Mouse (Mus musculus) adrenal gland (tissue): Measurements from ENCODE around the gene Tuba1b.
"Not testable (repeated sequence)": the region's sequence is repeated elsewhere in the genome, so short reads cannot be mapped to it uniquely, and the experiment has no call there.

Experiments used
- intact Hi-C: fragments of 180-260 bp; cut with DNase I; formaldehyde crosslinking; loops from one replicate; pipeline ENCODE4 v1.15.1; 2025
- long read RNA-seq, 2 experiments: library from polyadenylated mRNA; unstranded; transcript quantifications; one replicate each; pipeline ENCODE4 v2.0.0; 2020; ENCODE audit warnings: borderline replicate concordance in 1 of 2; ENCODE audit not compliant: insufficient replicate concordance in 1 of 2

The Tuba1b gene
- long read RNA-seq, experiment 1, transcript Tuba1b-201 (4 exons, 1,743 nt): major isoform, 420 of 465 reads
- long read RNA-seq, experiment 1, partial matches to known transcripts: 43 of 465 reads
- long read RNA-seq, experiment 1, other reads (novel, unspliced or antisense): 1 of 465 reads
- long read RNA-seq, experiment 2, transcript Tuba1b-201 (4 exons, 1,743 nt): major isoform, 498 of 553 reads
- long read RNA-seq, experiment 2, partial matches to known transcripts: 53 of 553 reads
- long read RNA-seq, experiment 2, other reads (novel, unspliced or antisense): 2 of 553 reads

DNA sequence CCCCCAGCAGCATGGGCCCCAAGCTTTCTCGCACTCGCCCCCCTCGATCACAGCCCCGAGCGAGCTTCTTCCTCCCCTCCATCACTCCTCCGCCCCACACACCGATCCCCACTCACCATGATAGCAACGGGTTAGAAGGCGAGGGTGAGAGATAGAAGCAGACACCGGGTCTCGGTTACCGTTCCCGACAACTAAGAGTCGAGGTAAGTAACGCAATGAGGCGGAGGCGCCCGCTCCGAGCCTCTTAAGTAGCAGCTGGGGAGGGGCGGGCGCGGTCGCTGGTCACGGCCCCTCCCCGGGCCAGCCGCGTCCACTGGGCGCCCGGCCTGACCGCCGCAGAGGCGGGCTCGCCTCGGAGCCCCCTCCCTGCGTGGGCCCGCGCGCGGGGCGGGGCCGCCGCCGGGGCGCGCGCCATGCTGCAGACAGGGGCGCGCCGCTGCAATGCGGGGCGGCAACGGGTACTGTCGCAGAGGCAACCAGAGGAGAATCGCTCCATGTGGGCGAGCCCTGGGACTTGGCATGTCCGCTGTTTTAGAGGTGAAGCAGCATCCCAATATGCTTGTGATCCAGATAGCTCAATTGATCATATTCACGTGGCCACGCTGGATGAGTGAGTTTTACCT, at the start of gene Tuba1b:
Gene Tuba1b, minus strand, starts transcription at position 349 of the 623 bp plus-strand sequence.
- intact Hi-C loops: no loop called here

DNA sequence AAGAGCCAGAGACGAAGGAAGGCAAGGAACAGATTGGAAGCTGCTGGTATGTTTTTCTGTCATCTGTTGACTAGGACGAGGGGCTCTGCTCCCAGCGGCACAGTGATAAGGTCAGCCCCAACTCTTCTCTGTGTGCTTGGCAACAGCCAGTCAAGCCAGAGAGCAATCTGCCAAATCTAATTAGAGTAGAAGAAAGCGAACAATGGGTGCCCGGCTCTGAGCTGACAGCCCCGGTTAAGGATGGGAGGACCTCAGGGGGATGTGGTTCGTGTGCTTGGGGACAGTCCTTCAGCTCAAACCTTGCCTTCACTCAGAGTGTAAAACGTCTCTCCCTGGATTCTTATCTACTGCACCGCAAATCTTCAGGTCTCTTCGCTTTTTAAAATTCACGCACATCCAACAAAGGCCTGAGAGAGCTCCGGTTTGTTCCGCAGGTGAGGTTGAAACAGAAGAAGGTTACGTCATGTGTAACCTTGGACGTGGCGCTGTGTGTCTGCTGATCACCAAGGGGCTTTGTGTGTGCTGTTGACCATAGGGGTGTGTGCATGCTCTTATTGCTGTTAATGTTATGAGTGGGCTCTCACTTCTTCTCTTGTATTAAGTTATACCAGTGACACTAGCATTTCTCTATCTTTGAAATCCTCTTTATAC, 49.2 kb upstream of the Tuba1b start:
- intact Hi-C loops: no loop called here

DNA sequence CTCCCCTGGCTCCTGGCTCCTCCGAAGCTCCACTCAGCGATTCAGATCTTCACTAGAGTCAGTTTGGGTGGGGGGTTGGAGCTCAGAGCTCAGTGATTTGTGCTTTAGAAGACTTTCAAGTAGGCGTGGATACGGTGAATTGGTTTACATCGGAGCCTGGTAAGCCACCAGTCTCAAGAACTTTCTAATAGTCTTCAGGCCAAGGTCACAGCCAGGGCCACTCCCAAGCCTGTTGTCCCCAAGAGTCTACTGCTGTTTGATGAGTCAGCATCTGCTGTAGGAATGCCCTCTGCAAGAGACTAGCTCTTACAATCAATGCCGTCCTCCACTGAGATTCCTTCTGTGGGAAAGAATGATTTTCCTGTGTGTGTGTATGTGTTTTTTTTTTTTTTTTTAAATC, 47.7 kb upstream of the Tuba1b start:
- intact Hi-C loops: no loop called here

DNA sequence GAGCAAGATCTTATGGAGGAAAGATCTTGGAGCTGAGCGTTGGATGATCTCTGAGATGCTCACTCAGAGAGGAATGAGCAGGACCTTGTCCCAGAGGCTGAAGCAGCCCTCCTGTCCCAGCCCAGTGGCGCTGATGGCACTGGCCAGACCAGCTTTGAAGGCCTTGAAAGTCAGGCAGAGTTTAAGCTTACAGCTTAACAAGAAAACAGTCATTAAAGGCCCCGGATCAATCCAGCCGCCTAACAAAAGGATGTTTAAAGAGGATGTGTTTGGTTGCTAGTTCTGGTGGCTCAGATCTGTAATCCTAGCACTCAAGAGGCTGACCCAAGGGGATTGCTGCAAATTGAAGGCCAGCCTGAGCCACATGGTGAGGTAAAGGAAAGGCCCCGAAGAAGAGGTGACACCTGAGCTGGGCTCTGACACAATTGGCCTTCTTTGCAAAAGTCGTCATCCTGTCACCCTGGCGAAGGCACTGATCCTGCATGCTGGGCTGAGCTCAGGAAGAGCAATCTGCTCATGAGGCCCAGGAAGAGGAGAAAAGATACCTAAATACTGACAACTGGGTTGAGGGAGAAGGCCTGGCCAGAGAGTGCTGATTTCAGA, 45.7 kb upstream of the Tuba1b start:
- intact Hi-C loops: no loop called here

DNA sequence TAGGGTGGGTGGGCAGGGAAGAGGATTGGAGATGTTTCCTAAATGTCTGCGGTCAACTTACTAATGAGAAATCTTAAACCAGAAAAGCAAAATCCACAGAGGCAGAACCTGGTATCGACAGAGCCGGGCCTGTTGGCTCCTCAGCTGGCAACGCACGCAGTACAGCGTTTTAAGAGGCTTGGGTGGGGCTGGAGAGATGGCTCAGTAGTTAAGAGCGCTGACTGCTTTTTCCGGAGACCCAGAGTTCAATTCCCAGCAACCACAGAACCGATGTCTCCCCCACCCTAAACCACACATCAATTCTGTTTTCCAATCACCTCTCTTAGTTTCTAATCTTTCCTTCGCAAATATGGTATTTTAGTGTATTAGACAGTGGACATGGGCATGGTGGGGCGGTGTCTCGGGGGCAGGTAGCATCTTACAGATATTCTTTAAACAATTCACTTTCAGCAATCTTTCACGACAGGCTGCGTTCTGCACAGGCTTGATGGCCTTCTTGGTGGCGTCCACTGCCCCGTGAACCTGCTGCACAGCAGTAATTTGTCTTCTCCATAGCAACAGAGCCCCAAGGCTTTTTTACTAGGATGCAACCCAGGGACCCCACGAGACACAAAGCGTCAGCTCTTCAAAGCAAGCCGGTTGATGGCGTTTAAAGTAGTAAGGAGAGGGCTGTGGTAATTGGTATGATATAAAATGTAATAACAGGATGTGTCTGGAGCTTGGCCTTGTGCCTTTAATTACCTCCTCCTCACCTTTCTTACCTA, 44.2 kb upstream of the Tuba1b start:
- intact Hi-C loops: no loop called here

DNA sequence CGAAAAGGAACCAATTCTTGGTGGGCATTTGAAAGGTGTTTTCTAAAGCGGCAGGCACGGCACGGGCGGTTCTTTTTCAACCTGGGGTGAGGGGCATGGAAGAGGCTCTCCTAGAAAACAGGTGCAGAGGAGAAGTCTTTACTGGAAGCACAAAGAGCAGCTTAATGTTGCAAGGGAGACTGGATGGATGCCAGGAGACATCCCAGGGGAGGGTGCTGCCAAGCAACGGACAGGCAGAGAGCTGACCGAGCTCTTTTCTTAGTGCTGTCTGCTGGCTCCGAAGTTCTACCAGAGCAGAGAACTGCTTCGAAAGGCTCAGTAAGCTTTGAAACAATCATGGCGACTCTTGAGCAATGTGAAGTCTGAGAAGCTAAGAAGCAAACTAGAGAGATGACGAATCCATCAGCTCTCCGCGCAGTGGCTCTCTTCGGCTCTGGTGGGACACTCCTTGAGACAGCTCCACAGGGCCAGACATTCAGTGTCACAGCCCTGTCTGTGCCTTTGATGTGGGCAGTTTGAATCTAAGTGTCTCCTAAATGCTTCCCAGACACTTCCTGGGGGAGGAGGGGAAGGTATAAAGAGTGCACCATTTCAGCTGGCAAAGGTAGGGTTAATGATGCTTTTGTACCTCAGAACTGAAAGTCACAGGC, 43.5 kb upstream of the Tuba1b start:
- intact Hi-C loops: no loop called here

DNA sequence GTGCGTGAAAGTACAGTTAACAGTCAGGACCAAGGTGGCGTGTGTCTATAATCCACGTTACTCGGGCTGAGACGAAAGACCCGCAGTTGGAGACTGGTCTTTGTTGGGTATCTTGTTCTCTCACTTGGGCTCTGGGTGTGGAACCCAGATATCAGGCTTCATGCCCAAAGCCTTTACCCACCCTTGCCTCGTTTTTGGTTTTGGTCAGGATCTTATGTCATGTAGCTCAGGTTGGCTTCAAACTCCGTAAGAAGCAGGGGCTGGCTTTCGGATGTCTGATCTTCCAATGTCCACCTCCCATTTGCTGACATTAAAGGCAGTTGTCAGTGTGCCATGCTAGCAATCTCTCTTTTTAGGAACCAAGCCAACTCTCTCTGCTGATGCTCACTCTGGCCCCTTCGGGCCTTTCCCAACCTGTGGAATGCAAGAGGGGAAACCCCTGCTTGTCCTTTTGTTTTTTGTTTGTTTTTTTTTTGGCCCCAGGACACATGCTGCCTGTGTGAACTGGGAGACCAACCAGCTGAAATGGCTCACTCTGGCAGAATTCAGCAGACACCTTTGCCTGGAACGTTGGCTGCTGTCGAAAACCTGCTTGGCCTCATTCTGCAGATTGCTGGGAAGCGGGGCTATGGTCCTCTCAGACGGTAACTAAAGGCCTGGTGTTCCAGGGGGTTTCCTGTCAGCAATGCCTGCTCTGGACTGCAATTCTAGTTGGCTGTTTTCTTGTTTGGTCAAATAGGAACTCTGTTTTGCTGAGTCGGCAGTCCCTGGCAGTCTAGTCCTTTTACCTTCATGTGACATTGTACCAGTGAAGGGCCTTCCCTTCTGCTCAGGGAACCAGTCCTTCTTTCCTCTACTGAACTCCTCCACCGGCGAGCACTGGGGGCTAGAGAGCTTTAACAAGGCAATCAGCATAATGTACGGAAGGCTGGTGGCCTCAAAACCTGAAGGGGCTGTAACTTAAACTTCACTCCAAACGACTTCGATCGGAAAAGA, 42.7 kb upstream of the Tuba1b start:
- intact Hi-C loops: no loop called here

DNA sequence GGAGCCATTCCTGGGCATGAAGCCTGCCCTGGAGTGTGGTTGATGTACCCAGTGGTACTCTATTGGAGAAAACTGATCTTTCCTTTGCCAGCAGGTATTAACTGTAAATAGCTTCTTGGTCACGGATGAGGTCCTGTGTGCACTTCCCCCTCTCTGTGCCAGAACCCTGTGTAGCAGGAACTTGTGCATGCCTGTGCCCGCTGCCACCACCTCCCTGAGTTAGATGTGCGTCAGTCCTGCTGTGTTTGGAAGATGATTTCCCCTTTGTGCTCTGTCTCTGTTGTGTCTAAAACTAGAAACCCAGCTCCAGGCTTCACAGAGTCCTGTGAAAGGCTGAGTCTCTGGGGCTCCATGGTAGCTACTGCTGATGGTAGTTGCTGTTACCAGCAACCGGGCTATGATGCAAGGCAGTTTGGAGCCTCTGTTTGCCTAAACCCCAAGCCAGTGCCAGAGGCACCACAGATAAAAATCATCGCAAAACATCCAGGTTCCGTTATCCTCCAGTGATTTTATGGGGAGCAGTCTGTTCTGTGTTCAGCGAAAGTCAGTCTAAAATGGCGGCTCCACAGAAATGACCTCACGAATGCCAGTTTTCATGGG, 38.8 kb upstream of the Tuba1b start:
- intact Hi-C loops: no loop called here

DNA sequence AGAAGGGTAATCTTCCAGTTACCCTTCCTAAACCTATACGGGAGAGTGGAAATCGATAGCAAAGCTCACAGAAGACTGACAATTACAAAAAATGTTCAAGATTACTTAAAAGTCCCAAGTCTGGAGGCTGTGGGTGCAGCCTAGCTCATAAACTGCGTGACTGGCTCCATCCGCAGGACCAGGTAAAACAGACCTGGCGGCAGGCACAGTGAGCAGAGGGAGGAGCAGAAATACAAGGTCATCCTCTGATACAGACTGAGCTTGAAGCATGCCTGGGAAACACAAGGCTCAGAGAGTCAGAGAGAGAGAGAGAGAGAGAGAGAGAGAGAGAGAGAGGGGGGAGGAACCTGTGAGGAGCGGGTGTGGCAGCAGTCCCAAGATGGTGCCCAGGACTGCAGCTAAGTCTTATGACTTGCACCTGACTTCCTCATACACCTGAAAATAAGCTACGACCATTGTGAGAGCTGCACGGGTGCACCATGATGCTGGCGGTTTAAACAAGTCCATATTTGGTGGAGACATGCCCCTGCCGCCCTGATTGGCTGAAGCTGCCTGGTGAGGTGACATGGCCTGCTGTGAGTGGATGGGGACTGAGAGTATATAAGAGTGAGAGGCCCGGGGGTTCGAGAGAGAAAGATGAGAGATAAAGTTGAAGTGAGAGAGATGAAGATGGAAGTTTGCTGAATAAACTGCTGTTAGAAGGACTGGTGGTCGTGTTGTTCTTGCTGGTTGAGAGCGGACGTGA, 37.4 kb upstream of the Tuba1b start:
- intact Hi-C loops: not testable (repeated sequence)

DNA sequence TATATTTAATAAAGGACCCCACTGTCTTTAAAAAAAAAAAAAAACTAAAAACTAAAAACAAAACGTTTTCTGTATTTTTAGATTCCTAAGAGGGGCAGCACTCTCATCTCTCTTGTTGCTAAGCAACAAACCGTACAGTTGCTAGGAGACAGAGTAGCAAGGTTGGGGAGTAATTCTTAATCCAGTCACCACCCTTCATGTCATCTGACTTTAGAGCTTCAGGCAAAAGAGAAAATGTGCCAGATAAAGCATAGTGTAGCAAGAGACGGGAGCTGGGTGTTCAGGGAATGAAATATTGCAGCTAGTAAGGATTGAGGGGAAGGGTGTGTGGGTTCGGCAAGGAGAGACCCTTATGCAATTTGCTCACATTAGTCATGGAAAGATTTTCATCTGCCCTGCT, 36.7 kb upstream of the Tuba1b start:
- intact Hi-C loops: no loop called here

DNA sequence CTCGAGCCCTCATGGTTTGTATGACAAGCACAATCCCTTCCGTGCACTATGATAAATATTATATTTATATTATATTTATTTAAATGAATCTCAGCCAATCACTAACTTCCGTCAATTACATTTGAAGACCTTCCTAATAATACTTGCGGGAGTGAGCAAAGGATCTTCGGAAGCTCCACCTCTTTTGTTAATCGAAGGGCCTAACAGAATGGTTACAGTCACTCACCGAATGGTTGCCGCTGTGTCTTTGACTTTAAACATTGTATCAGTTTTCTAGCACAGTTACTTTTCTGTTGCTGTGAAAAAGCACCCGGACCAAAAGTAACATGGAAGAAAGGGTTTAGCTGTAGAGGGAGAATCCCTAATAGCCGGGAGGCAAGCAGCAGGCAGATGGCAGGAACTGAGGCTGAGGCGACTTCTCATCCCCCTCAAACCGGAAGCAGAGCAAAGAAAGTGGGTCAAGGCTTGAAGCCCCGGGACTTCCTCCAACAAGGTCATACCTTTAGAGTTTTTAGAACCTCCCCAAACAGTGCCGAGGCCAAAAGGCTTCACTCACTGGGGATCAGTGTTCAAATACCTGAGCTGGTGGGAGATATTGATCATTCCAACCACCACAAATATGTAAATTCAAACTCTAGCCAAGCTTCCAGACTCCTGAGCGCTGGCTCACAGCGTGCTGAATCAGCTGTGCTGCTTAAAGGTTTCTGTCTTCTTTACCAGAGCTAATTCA, 35.2 kb upstream of the Tuba1b start:
- intact Hi-C loops: no loop called here

DNA sequence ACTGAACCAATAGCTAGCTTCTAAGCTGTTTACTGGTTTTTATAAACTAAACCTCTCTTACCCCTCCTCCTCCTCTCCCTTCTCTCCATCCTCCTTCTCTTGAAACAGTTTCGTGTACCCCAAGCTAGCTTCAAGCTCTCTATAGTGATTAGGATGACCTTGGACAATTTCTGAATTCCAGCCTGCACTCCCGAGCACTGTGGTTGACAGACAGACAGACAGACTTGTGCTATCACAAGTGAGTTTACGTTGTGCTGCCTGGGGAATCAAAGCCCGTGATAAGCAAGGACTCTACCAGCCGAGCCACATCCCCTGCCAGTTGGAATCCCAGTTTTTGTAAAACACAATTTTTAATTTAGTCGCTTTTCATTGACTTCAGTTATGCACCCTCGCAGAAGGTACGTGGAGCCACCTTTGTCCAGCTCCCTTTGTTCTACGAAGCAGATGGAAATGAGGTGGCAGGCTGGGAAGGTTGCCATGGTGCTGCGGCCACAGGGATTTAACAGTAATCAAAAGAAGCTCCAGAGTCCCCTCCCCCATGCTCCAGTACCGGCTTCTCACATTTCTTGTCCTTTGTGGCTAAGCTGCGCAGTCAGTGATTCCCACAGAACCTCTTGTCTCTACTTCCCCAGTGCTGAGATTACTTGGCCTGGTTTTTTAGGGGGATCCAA, 34.5 kb upstream of the Tuba1b start:
- intact Hi-C loops: no loop called here

DNA sequence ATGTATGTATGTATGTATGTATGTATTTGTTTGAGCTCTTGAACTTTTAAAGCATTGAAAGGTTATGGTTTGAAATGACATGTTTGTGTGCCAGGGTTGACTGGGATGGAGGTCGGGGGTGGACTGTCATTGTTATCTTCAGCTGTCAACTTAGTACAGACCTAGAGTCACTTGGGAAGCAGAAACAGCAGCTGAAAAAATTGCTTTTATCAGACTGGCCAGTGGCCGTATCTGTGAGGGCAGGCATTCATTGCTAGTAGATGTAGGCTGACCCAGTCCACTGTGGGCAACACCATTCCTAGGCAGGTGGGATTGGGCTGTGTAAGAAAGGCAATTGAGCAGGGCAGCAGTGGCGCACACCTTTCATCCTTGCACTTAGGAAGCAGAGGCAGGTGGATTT, 25.2 kb upstream of the Tuba1b start:
- intact Hi-C loops: no loop called here

DNA sequence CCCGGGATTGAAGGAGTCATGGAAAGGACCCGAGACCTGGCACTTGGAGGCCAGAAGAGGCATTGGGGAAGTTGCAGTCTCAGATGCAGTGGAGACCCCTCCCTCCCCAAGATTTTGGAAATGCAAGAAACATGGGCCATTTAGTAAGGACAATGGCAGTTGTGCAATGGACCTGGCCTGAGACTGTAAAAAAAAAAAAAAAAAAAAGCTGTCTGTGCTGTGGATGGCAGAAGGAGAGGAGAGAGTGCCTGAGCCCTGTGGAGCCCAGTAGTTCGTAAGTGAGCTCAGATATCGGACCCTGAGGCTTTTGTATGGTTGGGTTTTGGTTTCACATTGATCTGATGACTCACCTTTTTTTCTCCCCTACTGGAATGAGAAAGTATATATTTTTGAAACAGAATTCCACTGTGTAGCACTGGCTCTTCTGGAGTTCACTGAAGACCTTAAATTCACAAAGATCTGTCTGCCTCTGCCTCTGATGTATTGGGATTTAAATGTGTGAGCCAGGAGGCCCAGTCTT, 24.6 kb upstream of the Tuba1b start:
- intact Hi-C loops: no loop called here

DNA sequence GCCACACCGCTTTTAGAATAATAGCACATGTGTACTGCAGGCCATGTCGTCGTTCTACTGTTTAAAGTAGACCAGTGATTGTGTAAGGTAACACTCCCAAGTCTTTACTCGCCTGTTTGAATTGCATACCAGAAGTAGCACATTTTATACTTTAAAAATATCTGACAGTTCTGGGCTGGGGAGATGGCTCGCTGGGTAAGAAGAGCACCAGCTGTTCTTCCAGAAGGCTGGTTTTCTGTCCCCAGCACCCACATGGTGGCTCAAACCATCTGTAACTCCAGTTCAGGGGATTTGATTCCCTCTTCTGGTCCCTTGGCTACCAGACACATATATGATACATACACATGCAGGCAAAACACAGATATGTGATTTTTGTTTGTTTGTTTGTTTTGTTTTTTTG, 23.1 kb upstream of the Tuba1b start:
- intact Hi-C loops: no loop called here

DNA sequence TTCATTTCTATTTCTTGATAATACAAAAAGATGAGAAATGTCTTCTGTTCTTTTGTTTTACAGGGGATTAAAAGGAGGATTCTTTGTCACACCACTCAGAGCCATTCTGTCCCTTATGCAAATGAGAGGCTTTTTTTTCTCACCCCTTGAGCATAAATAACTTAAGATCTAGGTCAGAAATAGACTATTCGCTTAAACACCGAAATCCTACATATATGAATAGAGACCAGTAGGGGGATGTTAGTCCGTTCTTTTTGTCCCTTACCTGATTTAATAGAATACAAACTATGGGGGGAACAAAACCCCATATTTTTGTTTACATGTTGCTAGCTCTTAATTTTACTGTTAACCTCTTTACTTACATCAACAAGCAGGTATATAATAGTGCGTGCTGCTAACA, 21.6 kb upstream of the Tuba1b start:
- intact Hi-C loops: no loop called here

DNA sequence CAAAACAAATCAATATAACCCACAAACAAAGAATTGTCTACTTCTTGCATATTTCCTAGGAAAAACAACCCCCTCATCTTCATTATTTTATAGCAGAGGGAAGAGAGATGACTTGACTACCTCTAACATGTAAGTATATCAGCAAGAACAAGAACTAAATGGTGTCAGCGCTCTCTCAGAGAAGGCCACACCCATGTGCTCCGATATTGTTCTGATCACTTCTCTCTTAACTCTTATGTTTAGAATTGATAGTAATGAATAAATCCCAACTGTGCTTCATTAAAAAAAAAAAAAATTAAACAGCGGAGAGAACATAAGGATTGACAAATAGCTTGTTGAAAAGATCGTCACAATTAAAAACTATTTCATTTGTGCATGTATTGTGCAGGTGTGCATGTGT, 21.0 kb upstream of the Tuba1b start:
- intact Hi-C loops: no loop called here
